5 mouse cellular contexts compared by ENCODE assay signal in the genomic region with DNA sequence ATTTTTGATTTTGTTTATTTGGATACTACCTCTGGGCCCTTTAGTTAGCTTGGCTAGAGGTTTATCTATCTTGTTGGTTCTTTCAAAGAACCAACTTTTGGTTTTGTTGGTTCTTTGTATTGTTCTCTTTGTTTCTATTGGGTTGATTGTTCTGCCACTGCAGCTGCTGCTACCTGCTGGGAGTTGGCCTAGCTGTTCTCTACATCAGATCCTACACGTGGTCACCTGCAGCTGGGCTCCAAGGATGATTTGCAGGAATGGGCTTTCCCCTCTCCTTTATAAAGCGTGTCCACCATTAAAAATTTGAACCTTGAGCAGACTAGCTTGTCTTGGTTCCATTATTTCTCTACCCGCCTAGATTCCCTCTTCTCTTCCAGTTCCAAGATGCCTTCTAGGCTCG. TPM values are rescaled to one million over a fixed set of nuclear protein-coding genes. Genes with fewer than 3 reads are reported as not detected.
DNase-seq lines count a peak whose midpoint lies in the region; TF ChIP-seq lines count a peak whose summit lies in the region.
"Not testable (repeated sequence)": the region's sequence is repeated elsewhere in the genome, so short reads cannot be mapped to it uniquely, and the experiment has no call there.

No protein-coding gene starts in this region.

- H3K27me3 ChIP-seq in ES-Bruce4 (ENCODE audit: control insufficient read depth, insufficient read depth, low read length, poor library complexity, severe bottlenecking): not testable (repeated sequence)

- not testable (repeated sequence) for H3K36me3 ChIP-seq in ES-Bruce4 (ENCODE audit: control insufficient read depth, insufficient read depth, low read length, poor library complexity, severe bottlenecking); ES-E14 (ENCODE audit: control insufficient read depth, insufficient read depth, low read length, poor library complexity, severe bottlenecking)

- DNase-seq in ES-CJ7 (ENCODE audit: low read depth, low spot score) (peak; percentile 78), ES-E14 (ENCODE audit: low read depth, low spot score) (peak; percentile 24), R1 (ENCODE audit: low read depth, low spot score) (peak; percentile 66), ZHBTc4 (ENCODE audit: low read depth, low spot score) (peak; percentile 66)

- not testable (repeated sequence) for H3K4me1 ChIP-seq in ES-Bruce4 (ENCODE audit: control insufficient read depth, insufficient read depth, low read length); ES-E14 (ENCODE audit: control insufficient read depth in 2 of 2, insufficient read depth in 2 of 2, low read length in 2 of 2, poor library complexity in 1 of 2)

- not testable (repeated sequence) for H3K9ac ChIP-seq in ES-Bruce4 (ENCODE audit: low read depth, poor library complexity, severe bottlenecking); ES-E14 (ENCODE audit: insufficient read depth, low read depth, low read length, poor library complexity, severe bottlenecking)

- in situ Hi-C loops in ES-E14 (cut with MboI; ENCODE audit: low sequenced_read_pairs in 2 of 2, unreplicated experiment in 2 of 2): not testable (repeated sequence)

- not testable (repeated sequence) for H3K9me3 ChIP-seq in ES-Bruce4 (replicated peaks; ENCODE audit: control insufficient read depth, insufficient read depth, low read length, poor library complexity, severe bottlenecking); ES-E14 (ENCODE audit: control insufficient read depth, insufficient read depth, low read depth, low read length)

- H3K4me3 ChIP-seq in ES-Bruce4 (ENCODE audit: low read depth, low read length); ES-E14 (ENCODE audit: insufficient read depth in 1 of 2, low read depth in 1 of 2, low read length in 2 of 2, poor library complexity in 1 of 2, severe bottlenecking in 1 of 2): not testable (repeated sequence)

- not testable (repeated sequence) for TF ChIP-seq POLR2A in ES-Bruce4 (IDR thresholded peaks at IDR 0.05; ENCODE audit: insufficient read depth, low read length)

- TF ChIP-seq EP300 in ES-Bruce4 (IDR thresholded peaks at IDR 0.05; ENCODE audit: insufficient read depth, low read depth, low read length): 0 out of 2 replicates have a peak, but pooled peaks have one; percentile 12

- not testable (repeated sequence) for H3K27ac ChIP-seq in ES-Bruce4 (ENCODE audit: insufficient read depth, low read length); ES-E14 (ENCODE audit: insufficient read depth, low read depth, low read length, poor library complexity, severe bottlenecking)

- TF ChIP-seq CTCF in ES-Bruce4 (IDR thresholded peaks at IDR 0.05; ENCODE audit: low read depth, low read length): not testable (repeated sequence)

RNA-seq across cellular contexts. Expression of a gene that starts 28.6 kb away (rescaled TPM):
- 55.7 and 55.8 TPM in 2 replicates for polyA plus RNA-seq in ES-Bruce4 (2011; ENCODE audit: insufficient read depth, insufficient read length, low read depth, missing spikeins)
- total RNA-seq in ES-E14 (2012; rRNA removed): 21.1 and 27.0 TPM in 2 replicates

RNA-seq across cellular contexts. Expression of a gene that starts 35.2 kb away (rescaled TPM):
- polyA plus RNA-seq in ES-Bruce4 (2011; ENCODE audit: insufficient read depth, insufficient read length, low read depth, missing spikeins): 105 and 119 TPM in 2 replicates
- 27.6 and 28.7 TPM in 2 replicates for total RNA-seq in ES-E14 (2012; rRNA removed)

Comparison
In these comparisons a context has a peak if more than half of its experiments do, and no peak if none do; other contexts are left out.
1. DNase-seq: peak in every context shown above with its lines; median percentile 78 in ES-CJ7; 66 in R1; 66 in ZHBTc4; 24 in ES-E14.